Mouse (Mus musculus) layer of hippocampus, postnatal 25 days (tissue): ENCODE measurements at regions not wholly inside any gene's neighbourhood (a gene's known extent, or its start where the extent isn't known, plus 50 kb on each side); places are given as distances from the start of the nearest gene placed in this dataset.
"Not testable (repeated sequence)": the region's sequence is repeated elsewhere in the genome, so short reads cannot be mapped to it uniquely, and the experiment has no call there.

Source experiments
- DNase-seq, 2 experiments: peaks; one replicate each; pipeline ENCODE4 v3.0.0; 2022; ENCODE audit warnings: mixed read lengths in 2 of 2, low spot score in 1 of 2; ENCODE audit errors: extremely low spot score in 1 of 2

GRCm38 (mm10) chr3:83416536-83416935 lies 288.8 kb downstream of the Dchs2 start:
- DNase-seq = no peak

GRCm38 (mm10) chr3:83424267-83424666 lies 296.5 kb downstream of the Dchs2 start:
- DNase-seq = no peak

- no peak for DNase-seq
Measured at GRCm38 (mm10) chr3:83429376-83429775, 301.6 kb downstream of the Dchs2 start.

- DNase-seq = no peak
Measured at GRCm38 (mm10) chr3:83446154-83446667, 318.5 kb downstream of the Dchs2 start.

- DNase-seq = no peak
Measured at GRCm38 (mm10) chr3:83450662-83451061, 315.5 kb upstream of the Sfrp2 start.

- no peak for DNase-seq
Measured at GRCm38 (mm10) chr3:83451317-83451716, 314.8 kb upstream of the Sfrp2 start.

- no peak for DNase-seq
Measured at GRCm38 (mm10) chr3:83453462-83453861, 312.7 kb upstream of the Sfrp2 start.

GRCm38 (mm10) chr3:83458450-83458849 lies 307.7 kb upstream of the Sfrp2 start:
- DNase-seq = no peak

- DNase-seq = no peak
Measured at GRCm38 (mm10) chr3:83479251-83479650, 286.9 kb upstream of the Sfrp2 start.

- DNase-seq = no peak
Measured at GRCm38 (mm10) chr3:83480176-83480575, 285.9 kb upstream of the Sfrp2 start.

GRCm38 (mm10) chr3:83486192-83486716 lies 279.9 kb upstream of the Sfrp2 start:
- no peak for DNase-seq

GRCm38 (mm10) chr3:83495584-83495983 lies 270.5 kb upstream of the Sfrp2 start:
- DNase-seq = peak in 1 of 2 experiments; percentile 25

GRCm38 (mm10) chr3:83503901-83504300 lies 262.2 kb upstream of the Sfrp2 start:
- DNase-seq = no peak

GRCm38 (mm10) chr3:83516614-83517013 lies 249.5 kb upstream of the Sfrp2 start:
- DNase-seq = no peak

- no peak for DNase-seq
Measured at GRCm38 (mm10) chr3:83517914-83518635, 248.0 kb upstream of the Sfrp2 start.

- DNase-seq = no peak
Measured at GRCm38 (mm10) chr3:83530243-83530847, 235.8 kb upstream of the Sfrp2 start.

- DNase-seq = not testable (repeated sequence)
Measured at GRCm38 (mm10) chr3:83536624-83537023, 229.5 kb upstream of the Sfrp2 start.

- DNase-seq = no peak
Measured at GRCm38 (mm10) chr3:83537231-83537630, 228.9 kb upstream of the Sfrp2 start.

- DNase-seq = no peak
Measured at GRCm38 (mm10) chr3:83537711-83538110, 228.4 kb upstream of the Sfrp2 start.

GRCm38 (mm10) chr3:83538898-83539297 lies 227.2 kb upstream of the Sfrp2 start:
- DNase-seq = no peak

- no peak for DNase-seq
Measured at GRCm38 (mm10) chr3:83540997-83541932, 224.9 kb upstream of the Sfrp2 start.
